Mouse (Mus musculus) neural tube, embryonic 15.5 days (tissue): ENCODE measurements at regions not wholly inside any gene's neighbourhood (a gene's known extent, or its start where the extent isn't known, plus 50 kb on each side); places are given as distances from the start of the nearest gene placed in this dataset.
A peak's percentile ranks its signal among the peaks of the same experiment; 100 is the strongest.

Experiments used
- ATAC-seq: fragments of 200-750 bp; cut with Nextera tagmentation; 2 replicates; pipeline ENCODE4 v1.8.0; 2017; ENCODE audit warnings: mild to moderate bottlenecking, moderate TSS enrichment, moderate library complexity; ENCODE audit not compliant: low FRiP score
- H3K27ac ChIP-seq: fragments of 300-500 bp; sonication (generic); replicated peaks from 2 replicates; pipeline ENCODE4 v1.5.1; 2015; ENCODE audit warnings: mild to moderate bottlenecking, inconsistent platforms
- H3K27me3 ChIP-seq: fragments of 300-500 bp; sonication (generic); replicated peaks from 2 replicates; pipeline ENCODE4 v1.6.1; 2015; ENCODE audit warnings: inconsistent platforms
- H3K36me3 ChIP-seq: fragments of 300-500 bp; sonication (generic); 2 replicates; pipeline ENCODE4 v1.6.1; 2015; ENCODE audit warnings: inconsistent platforms
- H3K4me1 ChIP-seq: fragments of 300-500 bp; sonication (generic); 2 replicates; pipeline ENCODE4 v1.6.1; 2015; ENCODE audit warnings: inconsistent platforms
- H3K4me2 ChIP-seq: fragments of 300-500 bp; sonication (generic); 2 replicates; pipeline ENCODE4 v1.6.1; 2015; ENCODE audit warnings: inconsistent platforms, mild to moderate bottlenecking, moderate library complexity
- H3K4me3 ChIP-seq: fragments of 300-500 bp; sonication (generic); replicated peaks from 2 replicates; pipeline ENCODE4 v1.5.1; 2015; ENCODE audit warnings: mild to moderate bottlenecking, inconsistent platforms
- H3K9ac ChIP-seq: fragments of 300-500 bp; sonication (generic); replicated peaks from 2 replicates; pipeline ENCODE4 v1.6.1; 2015; ENCODE audit warnings: mild to moderate bottlenecking, inconsistent platforms
- H3K9me3 ChIP-seq: fragments of 300-500 bp; sonication (generic); replicated peaks from 2 replicates; pipeline ENCODE4 v1.6.1; 2016; ENCODE audit warnings: inconsistent platforms
- WGBS: fragments of 180-500 bp; shearing (Covaris S2); methylation state at CpG from one replicate; pipeline ENCODE4 v1.1.7; 2015; ENCODE audit warnings: mixed read lengths; 5-methylcytosine and 5-hydroxymethylcytosine counted together

- Histone ChIP-seq H3K9me3 (no peaks in the 10 kb centered on the region), H3K9ac (no peak overlapping the region), H3K27me3 (0 out of 2 replicates have a peak, but pooled peaks cover 4% of the 10 kb centered on the region), H3K4me3 (no peak overlapping the region), H3K4me1 (no peaks in the 10 kb centered on the region), H3K27ac (no peak overlapping the region), H3K4me2 (no peak overlapping the region), H3K36me3 (no peaks in the 10 kb centered on the region)
- 94% methylated on average over 11 of the region's 11 CpGs for WGBS
- no peak for ATAC-seq
Observed at GRCm38 (mm10) chr16:90666271-90666986, 60.8 kb downstream of the Mis18a start.

GRCm38 (mm10) chr16:90664086-90664485, 63.1 kb downstream of the Mis18a start:
- Histone ChIP-seq H3K27me3 (0 out of 2 replicates have a peak, but pooled peaks cover 4% of the 10 kb centered on the region), H3K9ac (no peak overlapping the region), H3K4me3 (no peak overlapping the region), H3K9me3 (no peaks in the 10 kb centered on the region), H3K4me1 (no peaks in the 10 kb centered on the region), H3K36me3 (no peaks in the 10 kb centered on the region), H3K4me2 (no peak overlapping the region), H3K27ac (no peak overlapping the region)
- no peak for ATAC-seq
- WGBS = 70% methylated on average over 9 of the region's 9 CpGs

DNA sequence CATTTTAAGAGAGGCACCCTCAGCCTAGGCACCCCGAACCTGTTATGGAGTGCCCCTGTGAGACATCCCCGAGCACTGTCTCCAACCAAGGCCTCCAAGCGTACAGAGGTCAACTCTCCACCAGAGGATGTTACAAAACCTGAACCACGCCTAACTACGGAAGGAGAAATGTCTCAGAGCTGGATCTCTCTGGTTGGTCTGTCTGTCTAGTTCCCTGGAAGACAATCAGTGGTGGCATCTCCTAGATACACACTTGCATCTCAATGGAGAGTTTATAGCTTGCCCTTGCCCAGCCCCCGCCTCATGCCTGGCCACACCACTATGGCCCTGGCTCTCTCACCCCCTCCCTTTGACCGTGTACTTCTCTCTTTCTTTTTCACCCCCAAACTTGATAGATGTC, 69.2 kb downstream of the Mis18a start:
- Histone ChIP-seq H3K27me3 (0 out of 2 replicates have a peak, but pooled peaks cover under 1% of the 10 kb centered on the region), H3K36me3 (no peaks in the 10 kb centered on the region), H3K4me1 (peaks cover 9% of the 10 kb centered on the region), H3K4me2 (no peak overlapping the region), H3K9ac (no peak overlapping the region), H3K4me3 (no peak overlapping the region), H3K9me3 (no peaks in the 10 kb centered on the region), H3K27ac (no peak overlapping the region)
- 90% methylated on average over 7 of the region's 7 CpGs for WGBS
- ATAC-seq = no peak

- Histone ChIP-seq H3K4me2 (no peak overlapping the region), H3K27me3 (no peaks in the 10 kb centered on the region), H3K9ac (no peak overlapping the region), H3K9me3 (no peaks in the 10 kb centered on the region), H3K27ac (no peak overlapping the region), H3K36me3 (no peaks in the 10 kb centered on the region), H3K4me1 (peaks cover 9% of the 10 kb centered on the region), H3K4me3 (no peak overlapping the region)
- 27% methylated on average over 9 of the region's 9 CpGs for WGBS
- ATAC-seq = no peak
Observed at GRCm38 (mm10) chr16:90657027-90657426, 70.2 kb downstream of the Mis18a start.

GRCm38 (mm10) chr16:90656571-90657011, 70.6 kb downstream of the Mis18a start:
- H3K9ac ChIP-seq = no peak overlapping the region
- no peak overlapping the region for H3K27ac ChIP-seq
- no peaks in the 10 kb centered on the region for H3K27me3 ChIP-seq
- no peaks in the 10 kb centered on the region for H3K9me3 ChIP-seq
- ATAC-seq = 0 out of 2 replicates have a peak, but pooled peaks have one; percentile 35
- 10% methylated on average over 16 of the region's 16 CpGs for WGBS
- H3K36me3 ChIP-seq = no peaks in the 10 kb centered on the region
- peaks cover 9% of the 10 kb centered on the region for H3K4me1 ChIP-seq
- H3K4me3 ChIP-seq = no peak overlapping the region
- H3K4me2 ChIP-seq = no peak overlapping the region

GRCm38 (mm10) chr16:90654853-90655252, 72.4 kb downstream of the Mis18a start:
- no peaks in the 10 kb centered on the region for H3K36me3 ChIP-seq
- H3K27ac ChIP-seq = no peak overlapping the region
- H3K27me3 ChIP-seq = no peaks in the 10 kb centered on the region
- H3K4me2 ChIP-seq = no peak overlapping the region
- peaks cover 9% of the 10 kb centered on the region for H3K4me1 ChIP-seq
- 92% methylated on average over 5 of the region's 5 CpGs for WGBS
- H3K4me3 ChIP-seq = no peak overlapping the region
- no peak for ATAC-seq
- no peak overlapping the region for H3K9ac ChIP-seq
- H3K9me3 ChIP-seq = no peaks in the 10 kb centered on the region

DNA sequence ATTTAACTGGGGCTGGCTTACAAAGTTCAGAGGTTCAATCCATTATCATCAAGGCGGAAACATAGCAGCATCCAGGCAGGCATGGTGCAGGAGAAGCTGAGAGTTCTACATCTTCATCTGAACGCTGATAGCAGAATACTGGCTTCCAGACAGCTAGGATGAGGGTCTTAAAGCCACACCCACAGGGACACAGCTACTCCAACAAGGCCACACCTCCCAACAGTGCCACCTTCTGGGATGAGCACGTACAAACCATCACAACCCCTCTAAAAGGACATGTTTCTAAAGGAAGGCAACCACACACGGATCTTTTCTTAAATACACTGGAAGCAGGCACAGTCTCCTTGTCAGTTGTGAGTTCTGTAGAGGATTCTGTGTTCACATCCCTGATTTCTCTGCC, 74.4 kb downstream of the Mis18a start:
- no peak for ATAC-seq
- Histone ChIP-seq H3K36me3 (no peaks in the 10 kb centered on the region), H3K9me3 (no peaks in the 10 kb centered on the region), H3K27ac (no peak overlapping the region), H3K9ac (no peak overlapping the region), H3K4me2 (no peak overlapping the region), H3K4me3 (no peak overlapping the region), H3K27me3 (no peaks in the 10 kb centered on the region), H3K4me1 (peaks cover 9% of the 10 kb centered on the region)
- 75% methylated on average over 4 of the region's 4 CpGs for WGBS

GRCm38 (mm10) chr16:90648161-90648560, 79.0 kb downstream of the Mis18a start:
- H3K4me3 ChIP-seq = no peak overlapping the region
- H3K27me3 ChIP-seq = no peaks in the 10 kb centered on the region
- ATAC-seq = no peak
- whole genome bisulfite sequencing = 32% methylated on average over 4 of the region's 4 CpGs
- no peaks in the 10 kb centered on the region for H3K4me1 ChIP-seq
- H3K9me3 ChIP-seq = no peaks in the 10 kb centered on the region
- H3K4me2 ChIP-seq = no peak overlapping the region
- no peaks in the 10 kb centered on the region for H3K36me3 ChIP-seq
- H3K27ac ChIP-seq = no peak overlapping the region
- no peak overlapping the region for H3K9ac ChIP-seq

- H3K9ac ChIP-seq = no peak overlapping the region
- H3K9me3 ChIP-seq = no peaks in the 10 kb centered on the region
- no peak for ATAC-seq
- H3K4me2 ChIP-seq = no peak overlapping the region
- no peak overlapping the region for H3K4me3 ChIP-seq
- no peaks in the 10 kb centered on the region for H3K4me1 ChIP-seq
- no peaks in the 10 kb centered on the region for H3K36me3 ChIP-seq
- H3K27ac ChIP-seq = no peak overlapping the region
- no peaks in the 10 kb centered on the region for H3K27me3 ChIP-seq
- WGBS = 95% methylated on average over 6 of the region's 6 CpGs
Observed at GRCm38 (mm10) chr16:90642671-90643070, 84.5 kb downstream of the Mis18a start.

- no peak for ATAC-seq
- no peak overlapping the region for H3K4me2 ChIP-seq
- no peaks in the 10 kb centered on the region for H3K27me3 ChIP-seq
- no peak overlapping the region for H3K4me3 ChIP-seq
- 36% methylated on average over 12 of the region's 12 CpGs for WGBS
- peaks cover 1% of the 10 kb centered on the region; the same call in 1 of the 2 replicates for H3K4me1 ChIP-seq
- H3K9ac ChIP-seq = no peak overlapping the region
- H3K27ac ChIP-seq = no peak overlapping the region
- H3K36me3 ChIP-seq = no peaks in the 10 kb centered on the region
- H3K9me3 ChIP-seq = no peaks in the 10 kb centered on the region
Observed at GRCm38 (mm10) chr16:90635216-90635615, 92.0 kb downstream of the Mis18a start.

DNA sequence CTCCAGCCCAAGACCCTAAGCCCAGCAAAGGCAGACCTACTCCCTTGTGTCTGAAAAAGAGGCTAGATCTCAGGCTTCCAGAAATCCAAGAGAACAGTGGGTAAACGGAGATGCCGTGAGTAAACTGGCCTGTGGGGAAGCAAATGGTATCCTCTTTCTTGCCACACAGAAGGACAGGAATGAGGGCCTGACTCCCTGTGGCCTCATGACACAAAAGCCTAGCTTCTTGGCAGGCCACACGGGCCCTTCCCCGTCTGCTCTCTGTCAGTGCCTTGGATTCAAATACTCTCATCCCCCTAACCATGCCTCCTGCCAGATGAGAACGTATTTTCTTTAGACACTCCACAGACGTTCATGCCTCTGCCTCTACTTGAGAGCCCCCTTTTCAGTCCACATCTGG, 97.2 kb downstream of the Mis18a start:
- peak overlapping the region; percentile 51 for H3K27ac ChIP-seq
- 42% methylated on average over 6 of the region's 6 CpGs for WGBS
- ATAC-seq = no peak

GRCm38 (mm10) chr16:90629121-90629930, 97.9 kb downstream of the Mis18a start:
- Histone ChIP-seq H3K9ac (no peak overlapping the region), H3K4me3 (no peak overlapping the region), H3K4me1 (peaks cover 36% of the 10 kb centered on the region), H3K4me2 (peak overlapping the region; percentile 28), H3K36me3 (no peaks in the 10 kb centered on the region), H3K9me3 (no peaks in the 10 kb centered on the region), H3K27ac (peak overlapping the region; percentile 51), H3K27me3 (no peaks in the 10 kb centered on the region)
- 25% methylated on average over 19 of the region's 19 CpGs for WGBS
- peak; percentile 62 for ATAC-seq

More for the DNA sequence above, 97.2 kb downstream of the Mis18a start:
- no peak overlapping the region for H3K4me3 ChIP-seq
- H3K4me2 ChIP-seq = no peak overlapping the region
- H3K27me3 ChIP-seq = no peaks in the 10 kb centered on the region
- H3K36me3 ChIP-seq = no peaks in the 10 kb centered on the region
- H3K9ac ChIP-seq = no peak overlapping the region
- H3K4me1 ChIP-seq = peaks cover 29% of the 10 kb centered on the region
- H3K9me3 ChIP-seq = no peaks in the 10 kb centered on the region
